Mouse (Mus musculus) cerebellum, postnatal 36 days (tissue): ENCODE data around the gene Asb16.

Experiments
- DNase-seq, 2 experiments: peaks; one replicate each; pipeline ENCODE4 v3.0.0; 2021 to 2022; ENCODE audit warnings: mixed read lengths in 2 of 2

Gene Asb16

GRCm38 (mm10) chr11:102268520-102269244 lies at the start of gene Asb16:
Gene Asb16, plus strand, starts transcription at chr11:102268743.
- DNase-seq, result no peak

- DNase-seq, result peak; percentile 91 to 94
Measured at GRCm38 (mm10) chr11:102218783-102219182, 49.8 kb upstream of the Asb16 start.

GRCm38 (mm10) chr11:102219247-102219993 lies 49.1 kb upstream of the Asb16 start:
- DNase-seq, result peak in 1 of 2 experiments; percentile 54

DNA sequence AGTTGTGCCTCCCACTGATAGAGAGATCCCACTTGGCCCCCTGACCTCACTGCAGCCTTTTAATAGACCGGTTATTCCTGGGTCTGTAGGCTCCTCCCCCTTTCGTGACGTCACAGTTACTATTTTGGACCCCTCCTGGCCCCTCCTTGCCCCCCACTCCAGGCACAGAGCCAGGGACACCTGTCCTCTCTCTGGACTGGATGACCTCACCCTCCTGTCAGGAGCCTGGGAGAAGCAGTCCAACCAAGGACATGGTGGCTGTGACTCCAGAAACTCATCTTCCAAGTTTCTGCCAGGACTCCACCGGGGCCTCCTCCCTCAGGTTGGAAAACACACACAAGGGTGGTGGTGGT lies 48.6 kb upstream of the Asb16 start:
- DNase-seq, result peak; percentile 51 to 56

- DNase-seq, result peak; percentile 24 to 28
Measured at GRCm38 (mm10) chr11:102220451-102220850, 48.1 kb upstream of the Asb16 start.

- no peak for DNase-seq
Measured at GRCm38 (mm10) chr11:102221243-102221953, 47.1 kb upstream of the Asb16 start.

DNA sequence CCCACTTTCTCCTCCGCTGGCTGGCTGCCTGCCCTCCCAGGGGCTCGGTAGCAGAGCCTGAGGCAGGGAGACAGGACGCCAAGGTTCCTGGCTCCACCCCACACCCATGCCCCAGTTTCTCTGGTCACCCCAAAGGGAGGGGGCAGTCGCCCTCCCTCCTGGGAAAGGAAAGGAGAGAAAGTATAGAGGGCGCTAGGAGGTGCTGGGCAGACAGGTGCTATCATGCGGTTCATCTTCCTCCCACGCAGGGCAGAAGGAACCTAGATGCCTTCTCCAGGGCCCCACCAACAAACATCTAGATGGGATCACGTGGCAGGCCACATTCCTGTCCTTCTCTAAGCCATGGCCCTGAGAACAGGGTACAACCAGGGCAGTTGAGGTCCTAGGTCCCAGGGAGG lies 46.6 kb upstream of the Asb16 start:
- DNase-seq, result peak; percentile 24 to 47

DNA sequence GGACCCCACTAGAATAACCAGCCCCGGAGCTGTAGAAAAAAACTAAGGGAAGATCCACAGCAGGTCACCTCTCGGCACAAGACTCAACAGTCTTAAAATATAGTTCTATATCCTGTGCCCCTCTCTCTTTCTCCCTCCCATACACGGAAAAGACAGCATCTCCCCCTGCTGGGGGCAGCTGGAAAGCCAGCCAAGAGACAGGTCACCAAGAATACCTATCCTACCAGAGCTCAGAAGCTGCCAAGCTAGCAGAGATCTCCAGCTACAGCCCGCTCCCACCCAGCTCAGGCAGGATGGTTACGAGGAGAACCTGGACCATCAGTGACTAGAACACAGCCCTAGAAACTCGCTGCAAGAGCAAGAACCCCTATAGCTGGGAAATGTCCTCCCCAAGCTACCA lies 45.4 kb upstream of the Asb16 start:
- peak in 1 of 2 experiments; percentile 42 for DNase-seq

DNA sequence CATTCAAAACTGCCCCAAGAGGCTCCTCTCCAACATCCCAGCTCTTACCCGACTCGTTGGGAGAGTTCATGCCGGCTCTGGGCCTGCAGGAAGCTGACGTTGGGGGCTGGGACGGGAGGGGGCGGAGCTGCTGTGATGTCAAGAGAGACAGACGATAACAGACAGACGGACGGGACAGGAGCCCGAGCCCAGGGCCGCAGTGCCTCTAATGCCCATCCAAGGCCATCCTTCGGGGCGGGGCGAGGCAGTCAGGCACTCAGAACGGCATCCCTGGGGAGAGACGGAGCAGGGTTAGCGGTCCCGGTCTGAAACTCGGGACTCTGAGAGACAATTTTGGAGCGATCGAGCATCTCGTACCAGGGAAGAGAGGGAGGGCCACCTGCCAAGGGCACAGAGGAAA lies 43.9 kb upstream of the Asb16 start:
- no peak for DNase-seq

GRCm38 (mm10) chr11:102225221-102225620 lies 43.3 kb upstream of the Asb16 start:
- DNase-seq, result no peak

DNA sequence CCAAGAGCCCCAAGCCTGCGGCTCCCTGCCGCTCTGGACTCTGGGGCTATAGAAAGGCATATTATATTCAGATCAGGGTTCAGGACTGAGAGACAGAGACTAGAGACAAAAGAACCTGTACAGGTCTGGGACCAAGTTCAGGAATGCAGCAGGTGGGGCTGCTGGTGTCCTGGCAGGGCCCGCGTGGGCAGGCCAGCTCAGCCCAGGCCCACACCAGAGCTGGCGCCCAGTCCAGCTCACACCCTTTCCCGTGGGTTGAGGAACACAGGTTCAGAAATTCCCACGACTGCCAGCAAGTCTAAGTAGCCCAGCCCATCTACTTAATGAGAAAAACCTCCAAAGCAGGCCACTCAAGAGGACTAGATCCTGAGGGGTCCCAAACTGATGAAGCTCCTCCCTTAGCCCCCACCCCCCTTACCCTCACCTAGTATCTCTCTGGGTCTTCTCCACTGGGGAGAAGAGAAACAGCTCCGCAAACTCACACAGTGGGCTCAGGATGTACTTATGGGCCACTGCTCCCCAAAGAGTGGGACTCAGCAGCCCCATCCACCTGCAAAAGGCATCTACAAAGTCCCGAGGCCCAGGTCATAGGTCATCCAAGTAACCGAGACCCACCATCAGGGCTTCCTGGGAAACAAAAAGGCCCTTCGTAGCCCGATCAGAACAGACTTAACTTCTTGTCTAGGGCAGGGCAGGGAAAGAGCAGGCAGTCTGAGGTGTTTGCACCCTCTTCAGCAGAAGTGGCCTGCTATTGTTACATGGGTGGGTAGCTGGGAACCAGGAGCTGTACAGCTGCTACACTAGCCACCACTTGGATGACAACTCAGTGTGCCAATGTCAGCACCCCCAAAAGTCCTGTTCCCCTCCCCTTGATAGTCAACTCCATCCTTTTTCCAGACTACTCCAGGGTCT lies 42.2 kb upstream of the Asb16 start:
- DNase-seq, result peak in 1 of 2 experiments; percentile 38

GRCm38 (mm10) chr11:102227270-102228190 lies 41.0 kb upstream of the Asb16 start:
- peak in 1 of 2 experiments; percentile 10 for DNase-seq

DNA sequence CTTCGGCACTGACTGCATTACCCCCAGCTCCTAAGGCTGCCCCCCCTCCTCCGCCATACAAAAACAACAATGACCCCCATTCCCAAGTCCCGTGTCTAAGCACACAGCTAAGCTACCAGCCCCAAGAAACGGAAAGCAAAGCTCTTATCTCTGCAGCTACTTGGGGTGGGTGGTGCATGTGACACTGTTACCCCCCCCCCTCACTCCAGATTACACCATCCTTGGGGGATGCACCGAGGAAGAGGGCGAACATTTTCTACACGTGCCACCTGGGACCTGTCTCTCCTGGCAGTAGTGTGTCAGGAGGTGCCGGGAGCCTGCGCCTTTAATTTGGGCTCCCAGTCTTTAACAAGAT lies 40.4 kb upstream of the Asb16 start:
- DNase-seq, result peak in 1 of 2 experiments; percentile 8

GRCm38 (mm10) chr11:102228646-102229268 lies 39.8 kb upstream of the Asb16 start:
- DNase-seq, result no peak

GRCm38 (mm10) chr11:102229331-102229953 lies 39.1 kb upstream of the Asb16 start:
- peak; percentile 38 to 41 for DNase-seq

DNA sequence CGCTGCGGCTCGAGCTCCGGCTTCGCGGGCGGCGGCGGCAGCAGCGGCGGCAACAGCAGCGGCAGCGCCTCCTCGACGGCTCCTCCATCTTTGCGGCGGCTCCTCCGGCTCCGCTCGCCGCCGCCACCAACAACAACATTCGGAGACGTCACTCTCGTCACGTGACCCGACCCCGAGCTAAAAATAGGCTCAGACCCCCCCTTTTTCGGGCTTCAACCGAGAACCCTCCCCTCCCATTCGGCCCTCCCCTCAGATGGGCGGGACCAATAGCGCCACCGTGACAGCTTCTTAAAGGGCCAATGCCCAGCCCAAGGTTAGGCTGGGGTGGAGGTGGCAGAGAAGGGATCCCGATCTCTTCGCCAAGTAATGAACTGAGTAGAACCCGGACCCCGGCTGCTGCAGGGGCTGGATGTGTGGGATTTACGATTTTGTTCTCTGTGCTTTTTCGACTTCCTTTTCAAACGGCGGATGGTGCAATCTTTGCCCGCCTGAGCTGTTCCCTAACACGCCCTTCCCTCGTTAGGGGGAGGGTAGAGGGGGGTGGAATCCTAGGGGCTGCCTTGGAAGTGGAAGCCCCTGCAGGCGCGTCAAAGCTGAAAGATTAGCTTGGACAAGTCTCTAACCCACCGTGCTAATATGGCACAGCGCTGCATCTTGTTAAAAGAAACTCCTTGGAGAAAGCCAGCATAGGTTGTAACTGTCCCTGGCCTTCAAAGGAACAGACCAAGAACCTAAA lies 38.4 kb upstream of the Asb16 start, which contains the start of gene Hdac5:
Hdac5 (minus strand) TSS at position 161 of the 736 bp plus-strand sequence.
- peak; percentile 96 to 97 for DNase-seq

GRCm38 (mm10) chr11:102236022-102236421 lies 32.5 kb upstream of the Asb16 start:
- DNase-seq, result no peak

GRCm38 (mm10) chr11:102240636-102241035 lies 27.9 kb upstream of the Asb16 start:
- DNase-seq, result no peak

DNA sequence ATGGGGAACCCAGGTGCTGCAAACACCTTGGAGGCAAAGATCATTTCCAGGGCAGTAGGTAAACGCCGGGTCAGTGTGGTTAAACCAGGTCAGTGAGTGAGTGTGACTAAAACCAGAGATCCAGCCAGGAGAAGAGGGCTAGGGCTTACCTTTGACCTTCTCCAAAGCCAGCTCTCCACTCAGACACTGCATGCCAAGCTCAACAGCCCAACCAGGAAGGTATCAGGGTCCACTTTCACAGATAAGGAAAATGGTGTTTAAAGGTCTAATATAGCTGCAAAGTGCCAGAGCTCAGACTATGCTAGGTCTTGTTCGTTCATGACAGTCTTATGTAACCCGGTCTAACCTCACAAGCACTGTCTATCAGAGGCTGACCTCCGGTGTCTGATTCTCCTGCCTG lies 27.3 kb upstream of the Asb16 start:
- no peak for DNase-seq

DNA sequence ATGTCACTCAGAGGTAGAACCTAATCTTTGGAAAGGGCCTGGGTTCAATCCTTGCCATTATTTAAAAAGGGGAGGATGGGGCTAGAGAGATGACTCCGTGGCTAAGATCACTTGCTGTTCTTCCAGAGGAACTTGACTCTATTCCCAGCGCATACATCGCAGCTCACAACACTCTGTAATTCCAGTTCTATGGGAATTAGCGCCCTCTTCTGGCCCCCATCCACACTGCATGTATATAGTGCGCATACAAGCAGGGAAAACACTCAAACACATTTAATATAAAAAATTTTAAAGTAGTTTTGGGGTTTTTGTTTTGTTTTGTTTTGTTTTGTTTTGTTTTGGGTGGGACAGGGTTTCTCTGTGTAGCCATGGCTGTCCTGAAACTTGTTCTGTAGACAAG lies 26.7 kb upstream of the Asb16 start:
- no peak for DNase-seq
